Mouse (Mus musculus) midbrain, embryonic 10.5 days (tissue): ENCODE data around the gene Cxcl14. TPM values are rescaled to one million over a fixed set of nuclear protein-coding genes. Genes with fewer than 3 reads are reported as not detected.

Experiments
- DNase-seq: peaks from one replicate; pipeline ENCODE4 v3.0.0-alpha.2; 2017; ENCODE audit warnings: low spot score
- H3K27ac ChIP-seq: fragments of 300-500 bp; sonication (generic); replicated peaks from 2 replicates; pipeline ENCODE4 v1.5.1; 2016; ENCODE audit warnings: mild to moderate bottlenecking
- H3K27me3 ChIP-seq: fragments of 300-500 bp; sonication (generic); 2 replicates; pipeline ENCODE4 v1.6.1; 2016; ENCODE audit warnings: low read depth, mild to moderate bottlenecking; ENCODE audit not compliant: poor library complexity, severe bottlenecking
- H3K36me3 ChIP-seq: fragments of 300-500 bp; sonication (generic); 2 replicates; pipeline ENCODE4 v1.6.1; 2016; ENCODE audit warnings: mild to moderate bottlenecking, moderate library complexity
- H3K4me1 ChIP-seq: fragments of 300-500 bp; sonication (generic); 2 replicates; pipeline ENCODE4 v1.6.1; 2016
- H3K4me3 ChIP-seq: fragments of 300-500 bp; sonication (generic); 2 replicates; pipeline ENCODE4 v1.5.1; 2016; ENCODE audit warnings: mild to moderate bottlenecking, moderate library complexity
- H3K9me3 ChIP-seq: fragments of 300-500 bp; sonication (generic); replicated peaks from 2 replicates; pipeline ENCODE4 v1.6.1; 2016; ENCODE audit warnings: mild to moderate bottlenecking
- WGBS: fragments of 180-500 bp; shearing (Covaris S2); methylation state at CpG from one replicate; pipeline ENCODE4 v1.1.7; 2016; 5-methylcytosine and 5-hydroxymethylcytosine counted together
- polyA plus RNA-seq: library from polyadenylated mRNA; unstranded; fragments of >200 nt; fragmentation: Nextera tagmentation; extraction: Ambion mirVana; gene quantifications from 2 replicates; pipeline ENCODE4 v1.2.1, GENCODE M21; 2016

Cxcl14 gene
- 5.4 and 9.3 TPM in 2 replicates for polyA plus RNA-seq

- DNase-seq = peak; percentile 65
- Histone ChIP-seq H3K4me1 (peaks cover 31% of the 10 kb centered on the region), H3K9me3 (0 out of 2 replicates have a peak, but pooled peaks cover 6% of the 10 kb centered on the region), H3K4me3 (peak within 1 kb of the TSS; percentile 73), H3K27ac (peak within 1 kb of the TSS; percentile 78), H3K27me3 (peaks cover 88% of the 10 kb centered on the region), H3K36me3 (no peaks in the 10 kb centered on the region)
- under 1% methylated on average over 68 of the region's 76 CpGs for WGBS
Observed at GRCm38 (mm10) chr13:56295943-56296658, at the start of gene Cxcl14. TSS of gene Cxcl14 (minus strand) at chr13:56296551.

- WGBS = 91% methylated on average over 12 of the region's 12 CpGs
- no peaks in the 10 kb centered on the region for H3K36me3 ChIP-seq
- DNase-seq = no peak
- H3K27me3 ChIP-seq = no peaks in the 10 kb centered on the region
- no peak overlapping the region for H3K4me3 ChIP-seq
- H3K9me3 ChIP-seq = no peaks in the 10 kb centered on the region
- H3K27ac ChIP-seq = no peak overlapping the region
- H3K4me1 ChIP-seq = peaks cover 10% of the 10 kb centered on the region; the same call in 1 of the 2 replicates
Observed at GRCm38 (mm10) chr13:56344355-56344754, 48.0 kb upstream of the Cxcl14 start.

DNA sequence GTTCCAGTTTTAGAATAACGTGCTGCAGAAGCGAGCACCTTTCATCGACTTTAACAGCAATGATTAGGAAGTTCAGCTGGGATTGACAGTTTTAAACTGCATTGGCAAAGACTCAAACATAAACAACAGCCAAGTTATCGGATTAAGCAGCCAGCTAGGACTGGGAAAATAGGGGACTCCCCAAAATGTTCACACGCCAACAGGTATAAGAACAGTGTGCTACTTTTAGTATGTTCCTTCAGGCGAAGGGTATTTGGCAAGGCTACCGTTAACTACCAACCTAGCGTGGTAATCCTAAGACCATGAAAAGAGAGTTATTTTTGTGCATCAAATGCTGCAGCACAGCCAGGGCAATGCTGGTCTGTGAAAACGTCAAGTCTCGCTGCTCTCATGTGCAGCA lies 46.1 kb upstream of the Cxcl14 start:
- H3K27ac ChIP-seq = no peak overlapping the region
- no peaks in the 10 kb centered on the region for H3K9me3 ChIP-seq
- 86% methylated on average over 10 of the region's 10 CpGs for WGBS
- DNase-seq = no peak
- H3K4me3 ChIP-seq = no peak overlapping the region
- no peaks in the 10 kb centered on the region for H3K36me3 ChIP-seq
- H3K27me3 ChIP-seq = no peaks in the 10 kb centered on the region
- peaks cover 8% of the 10 kb centered on the region; the same call in 1 of the 2 replicates for H3K4me1 ChIP-seq

- Histone ChIP-seq H3K4me3 (no peak overlapping the region), H3K36me3 (no peaks in the 10 kb centered on the region), H3K4me1 (no peaks in the 10 kb centered on the region; the same call in 1 of the 2 replicates), H3K27ac (no peak overlapping the region), H3K9me3 (no peaks in the 10 kb centered on the region), H3K27me3 (no peaks in the 10 kb centered on the region)
- no peak for DNase-seq
- 93% methylated on average over 13 of the region's 13 CpGs for WGBS
Observed at GRCm38 (mm10) chr13:56340513-56340912, 44.2 kb upstream of the Cxcl14 start.

- H3K36me3 ChIP-seq = no peaks in the 10 kb centered on the region
- no peaks in the 10 kb centered on the region for H3K27me3 ChIP-seq
- H3K4me3 ChIP-seq = no peak overlapping the region
- no peaks in the 10 kb centered on the region for H3K9me3 ChIP-seq
- H3K4me1 ChIP-seq = peaks cover 5% of the 10 kb centered on the region
- 93% methylated on average over 8 of the region's 8 CpGs for WGBS
- no peak overlapping the region for H3K27ac ChIP-seq
- DNase-seq = no peak
Observed at GRCm38 (mm10) chr13:56339816-56340215, 43.5 kb upstream of the Cxcl14 start.

DNA sequence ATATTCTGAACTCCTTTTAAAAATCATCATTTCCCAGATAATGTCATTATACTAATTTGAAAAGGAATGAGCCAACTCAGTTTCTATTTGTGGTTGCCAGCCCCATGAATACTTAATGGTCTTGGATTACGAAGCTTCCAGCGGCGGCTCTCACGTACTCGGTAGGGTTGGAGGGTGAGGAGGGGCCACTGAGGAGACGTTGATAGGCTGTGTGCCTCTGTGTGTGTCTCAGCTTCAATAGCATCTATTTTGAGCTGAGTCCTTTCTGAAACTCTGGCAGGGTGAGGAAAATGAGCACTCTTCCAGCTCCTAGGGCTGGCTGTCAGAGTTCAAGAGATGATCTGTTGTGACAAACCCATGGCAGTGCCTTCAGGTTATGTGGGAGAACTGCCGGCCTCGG lies 40.6 kb upstream of the Cxcl14 start:
- H3K36me3 ChIP-seq = no peaks in the 10 kb centered on the region
- H3K4me3 ChIP-seq = no peak overlapping the region
- H3K27ac ChIP-seq = no peak overlapping the region
- H3K4me1 ChIP-seq = peaks cover 16% of the 10 kb centered on the region
- no peaks in the 10 kb centered on the region for H3K9me3 ChIP-seq
- no peak for DNase-seq
- WGBS = 72% methylated on average over 8 of the region's 8 CpGs
- peaks cover 20% of the 10 kb centered on the region; the same call in 1 of the 2 replicates for H3K27me3 ChIP-seq

GRCm38 (mm10) chr13:56334802-56335690 lies 38.7 kb upstream of the Cxcl14 start:
- H3K27ac ChIP-seq = peak overlapping the region; percentile 57; the same call in 1 of the 2 replicates
- no peaks in the 10 kb centered on the region for H3K36me3 ChIP-seq
- WGBS = 59% methylated on average over 10 of the region's 10 CpGs
- H3K4me1 ChIP-seq = peaks cover 35% of the 10 kb centered on the region
- no peaks in the 10 kb centered on the region for H3K9me3 ChIP-seq
- no peak overlapping the region for H3K4me3 ChIP-seq
- H3K27me3 ChIP-seq = peaks cover 28% of the 10 kb centered on the region
- no peak for DNase-seq

DNA sequence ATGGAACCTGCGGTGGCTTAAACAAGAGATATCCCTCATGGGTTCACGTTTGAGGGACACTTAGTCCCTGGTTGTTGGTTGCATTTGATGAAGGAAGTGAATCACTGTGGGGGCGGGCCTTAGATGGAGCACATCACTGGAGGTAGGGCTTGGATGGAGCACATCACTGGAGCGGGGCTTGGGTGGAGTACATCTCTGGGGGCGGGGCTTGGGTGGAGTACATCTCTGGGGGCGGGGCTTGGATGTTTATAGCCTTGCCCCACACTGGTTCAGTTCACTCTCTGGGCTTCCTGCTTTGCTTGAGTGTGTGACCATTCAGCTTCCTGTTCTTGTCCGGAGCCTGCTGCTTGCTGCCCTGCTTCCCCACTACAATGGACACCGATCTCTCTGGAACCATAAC lies 37.9 kb upstream of the Cxcl14 start:
- Histone ChIP-seq H3K36me3 (no peaks in the 10 kb centered on the region), H3K27me3 (peaks cover 31% of the 10 kb centered on the region), H3K9me3 (no peaks in the 10 kb centered on the region), H3K27ac (no peak overlapping the region), H3K4me1 (peaks cover 43% of the 10 kb centered on the region), H3K4me3 (no peak overlapping the region)
- DNase-seq = no peak
- 85% methylated on average over 8 of the region's 8 CpGs for WGBS

DNA sequence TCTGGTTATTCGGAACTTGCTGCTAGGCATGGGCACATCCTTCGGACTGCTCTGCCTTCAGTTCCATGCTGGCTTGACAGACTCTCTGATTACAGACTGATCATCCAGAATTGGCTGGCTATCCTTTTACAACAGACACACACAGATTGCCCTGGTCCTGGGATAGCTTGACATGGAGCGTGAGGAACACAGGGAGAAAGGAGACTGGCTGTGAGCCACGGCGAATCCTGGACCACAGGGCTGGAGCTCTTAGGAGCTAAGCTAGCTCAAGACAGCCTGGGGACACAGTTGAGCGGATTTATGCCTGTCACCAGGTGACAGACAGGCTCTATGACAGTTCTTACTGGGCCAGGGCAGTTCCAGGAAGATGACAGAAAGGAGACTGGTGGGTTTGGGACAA lies 36.0 kb upstream of the Cxcl14 start:
- Histone ChIP-seq H3K27me3 (peaks cover 31% of the 10 kb centered on the region), H3K27ac (peak overlapping the region; percentile 34; the same call in 1 of the 2 replicates), H3K36me3 (no peaks in the 10 kb centered on the region), H3K9me3 (no peaks in the 10 kb centered on the region), H3K4me1 (peaks cover 49% of the 10 kb centered on the region), H3K4me3 (no peak overlapping the region)
- WGBS = 82% methylated on average over 6 of the region's 6 CpGs
- DNase-seq = no peak

- Histone ChIP-seq H3K27me3 (peaks cover 31% of the 10 kb centered on the region), H3K27ac (peak overlapping the region; percentile 67), H3K36me3 (no peaks in the 10 kb centered on the region), H3K4me3 (no peak overlapping the region), H3K9me3 (no peaks in the 10 kb centered on the region), H3K4me1 (peaks cover 49% of the 10 kb centered on the region)
- DNase-seq = peak; percentile 39
- WGBS = 46% methylated on average over 10 of the region's 10 CpGs
Observed at GRCm38 (mm10) chr13:56330603-56331455, 34.5 kb upstream of the Cxcl14 start.

DNA sequence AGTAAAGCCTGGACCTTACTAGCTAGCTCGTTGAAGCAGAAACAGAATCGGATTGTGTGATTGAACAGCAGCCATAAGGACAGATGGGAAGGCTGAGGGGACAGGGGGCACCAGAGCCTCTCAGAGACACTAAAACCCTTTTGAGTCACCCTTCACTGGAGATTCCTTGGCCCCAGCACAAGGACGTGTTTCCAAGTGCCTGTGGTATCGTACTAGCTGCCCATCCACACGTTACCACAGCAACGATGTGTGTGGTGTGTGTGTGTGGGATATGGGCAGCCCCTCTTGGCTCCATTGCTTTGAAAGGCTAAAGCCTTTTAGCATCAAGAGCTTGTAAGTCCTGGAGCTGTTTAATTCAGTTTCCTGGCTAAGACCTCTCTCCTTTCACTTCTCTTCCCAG lies 33.4 kb upstream of the Cxcl14 start:
- 57% methylated on average over 6 of the region's 6 CpGs for WGBS
- no peaks in the 10 kb centered on the region for H3K9me3 ChIP-seq
- DNase-seq = peak; percentile 37
- peak overlapping the region; percentile 67; the same call in 1 of the 2 replicates for H3K27ac ChIP-seq
- no peak overlapping the region for H3K4me3 ChIP-seq
- H3K27me3 ChIP-seq = peaks cover 31% of the 10 kb centered on the region
- peaks cover 43% of the 10 kb centered on the region for H3K4me1 ChIP-seq
- H3K36me3 ChIP-seq = no peaks in the 10 kb centered on the region

- Histone ChIP-seq H3K4me3 (no peak overlapping the region), H3K9me3 (no peaks in the 10 kb centered on the region), H3K4me1 (peaks cover 40% of the 10 kb centered on the region), H3K27me3 (peaks cover 29% of the 10 kb centered on the region), H3K27ac (no peak overlapping the region), H3K36me3 (no peaks in the 10 kb centered on the region)
- DNase-seq = no peak
- 90% methylated on average over 6 of the region's 6 CpGs for WGBS
Observed at GRCm38 (mm10) chr13:56329165-56329564, 32.8 kb upstream of the Cxcl14 start.
